Mouse (Mus musculus) splenic B cell, adult 2 months (primary cell): ENCODE data around the gene Cnot4.
A peak's percentile ranks its signal among the peaks of the same experiment; 100 is the strongest.
"Not testable (repeated sequence)": the region's sequence is repeated elsewhere in the genome, so short reads cannot be mapped to it uniquely, and the experiment has no call there.

Experiments used
- DNase-seq: peaks from one replicate; pipeline ENCODE4 v3.0.0-alpha.2; 2011; ENCODE audit warnings: low read depth, low spot score
- H3K27me3 ChIP-seq: 2 replicates; pipeline ENCODE4 v1.6.1; 2012; ENCODE audit warnings: mild to moderate bottlenecking, low read length, moderate library complexity, mixed read lengths; ENCODE audit not compliant: control insufficient read depth, poor library complexity, insufficient read depth, severe bottlenecking
- H3K36me3 ChIP-seq: 2 replicates; pipeline ENCODE4 v1.6.1; 2012; ENCODE audit warnings: mild to moderate bottlenecking, low read length, moderate library complexity, mixed read lengths; ENCODE audit not compliant: control insufficient read depth, poor library complexity, insufficient read depth, severe bottlenecking

The Cnot4 gene

DNA sequence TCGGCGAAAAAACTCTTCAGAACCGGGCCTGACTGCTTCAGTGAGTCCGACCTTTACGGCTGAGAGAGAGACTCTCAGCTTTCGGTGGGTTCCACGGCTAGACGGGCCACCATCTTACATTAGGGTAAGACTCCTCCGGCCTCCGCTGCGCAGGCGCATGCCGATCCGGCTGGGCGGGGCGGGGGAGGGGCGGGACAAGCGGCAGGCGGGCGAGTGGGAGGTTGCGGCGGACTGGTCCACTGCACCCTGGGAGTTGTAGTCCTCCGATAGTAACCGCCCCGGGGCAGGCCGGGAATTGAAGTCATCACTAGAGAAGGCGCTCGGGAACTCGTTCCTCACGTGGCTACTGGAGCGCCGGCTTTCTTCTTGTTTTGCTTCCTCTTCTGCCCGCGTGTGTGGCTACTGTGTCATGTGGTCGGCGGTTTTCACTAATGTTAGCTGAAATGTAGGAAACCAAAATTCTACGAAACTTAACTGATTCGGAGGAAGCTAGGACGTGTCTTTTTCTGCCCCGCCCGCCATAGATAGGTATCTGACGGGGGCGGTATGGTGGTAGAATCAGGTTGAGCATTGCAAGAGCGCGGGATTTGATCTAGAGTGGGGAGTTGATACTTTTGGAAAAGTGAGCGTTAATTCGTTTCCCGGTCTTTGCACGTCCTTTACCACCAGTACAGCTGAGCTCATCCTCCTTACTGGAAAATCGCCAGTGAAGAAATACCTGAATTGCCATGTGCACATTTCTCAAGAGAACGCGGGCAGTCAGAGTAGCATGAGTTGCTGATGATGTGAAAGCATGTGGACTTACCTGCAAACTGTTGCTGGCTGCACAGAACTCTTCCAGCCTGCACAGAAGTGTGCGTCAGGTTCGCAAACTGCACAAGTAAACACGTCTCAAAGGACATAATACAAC is at the start of gene Cnot4:
Cnot4 (minus strand) TSS at position 146 of the 910 bp plus-strand sequence.
- no peaks in the 10 kb centered on the region for H3K36me3 ChIP-seq
- peak; percentile 99 for DNase-seq
- H3K27me3 ChIP-seq, result no peaks in the 10 kb centered on the region

GRCm38 (mm10) chr6:35179299-35179698 is 45.8 kb upstream of the Cnot4 start:
- not testable (repeated sequence) for H3K36me3 ChIP-seq, H3K27me3 ChIP-seq, DNase-seq

GRCm38 (mm10) chr6:35177650-35178272 is 44.2 kb upstream of the Cnot4 start:
- Histone ChIP-seq H3K27me3 (no peaks in the 10 kb centered on the region), H3K36me3 (no peaks in the 10 kb centered on the region)
- DNase-seq, result peak; percentile 59

- no peaks in the 10 kb centered on the region for H3K36me3 ChIP-seq
- DNase-seq, result peak; percentile 88
- H3K27me3 ChIP-seq, result no peaks in the 10 kb centered on the region
Observed at GRCm38 (mm10) chr6:35176979-35177649, 43.6 kb upstream of the Cnot4 start, which contains the start of gene Nup205. TSS of gene Nup205 (plus strand) at chr6:35177421.

DNA sequence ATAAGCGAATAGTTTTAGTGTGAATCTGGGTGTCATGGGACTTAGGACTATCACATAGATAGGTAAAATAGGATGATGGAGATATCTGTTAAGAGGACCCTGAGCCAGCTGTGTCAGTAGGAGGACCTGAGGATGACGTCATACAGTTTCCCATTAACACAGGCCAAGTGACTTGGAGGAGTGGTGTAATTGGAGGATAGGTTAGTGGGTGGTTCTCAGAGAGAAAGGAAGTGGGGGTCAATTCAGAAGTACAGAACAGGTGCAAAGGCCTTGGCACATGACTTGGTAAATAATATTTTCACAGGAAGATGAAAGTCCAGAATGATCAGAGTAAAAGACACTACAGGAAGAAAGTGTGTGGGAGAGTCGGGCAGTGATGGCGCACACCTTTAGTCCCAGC is 39.7 kb upstream of the Cnot4 start:
- no peak for DNase-seq
- Histone ChIP-seq H3K36me3 (no peaks in the 10 kb centered on the region), H3K27me3 (no peaks in the 10 kb centered on the region)

GRCm38 (mm10) chr6:35172028-35172427 is 38.5 kb upstream of the Cnot4 start:
- H3K27me3 ChIP-seq, DNase-seq, H3K36me3 ChIP-seq: not testable (repeated sequence)

DNA sequence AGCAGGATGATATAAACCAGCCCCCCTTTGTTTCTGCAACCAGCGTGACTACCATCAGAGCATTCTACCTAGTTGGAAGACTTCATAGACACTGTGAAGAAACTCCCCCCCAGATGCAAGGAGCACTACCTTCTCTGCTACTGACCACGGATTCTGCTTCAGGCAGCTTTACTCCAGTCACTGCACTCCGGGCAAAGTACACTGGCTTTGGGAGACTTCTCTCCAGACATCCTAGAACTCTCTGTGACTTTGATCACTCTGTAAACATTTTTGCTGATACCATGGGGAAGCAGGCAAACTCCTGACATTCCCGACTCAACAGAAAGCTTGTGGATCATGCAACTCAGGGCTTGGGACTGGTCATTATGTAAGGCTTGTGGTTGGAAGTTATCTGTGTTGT is 35.7 kb upstream of the Cnot4 start:
- Histone ChIP-seq H3K36me3 (no peaks in the 10 kb centered on the region), H3K27me3 (no peaks in the 10 kb centered on the region)
- DNase-seq, result no peak

GRCm38 (mm10) chr6:35154540-35154939 is 21.0 kb upstream of the Cnot4 start:
- Histone ChIP-seq H3K27me3 (no peaks in the 10 kb centered on the region), H3K36me3 (no peaks in the 10 kb centered on the region)
- DNase-seq, result no peak

DNA sequence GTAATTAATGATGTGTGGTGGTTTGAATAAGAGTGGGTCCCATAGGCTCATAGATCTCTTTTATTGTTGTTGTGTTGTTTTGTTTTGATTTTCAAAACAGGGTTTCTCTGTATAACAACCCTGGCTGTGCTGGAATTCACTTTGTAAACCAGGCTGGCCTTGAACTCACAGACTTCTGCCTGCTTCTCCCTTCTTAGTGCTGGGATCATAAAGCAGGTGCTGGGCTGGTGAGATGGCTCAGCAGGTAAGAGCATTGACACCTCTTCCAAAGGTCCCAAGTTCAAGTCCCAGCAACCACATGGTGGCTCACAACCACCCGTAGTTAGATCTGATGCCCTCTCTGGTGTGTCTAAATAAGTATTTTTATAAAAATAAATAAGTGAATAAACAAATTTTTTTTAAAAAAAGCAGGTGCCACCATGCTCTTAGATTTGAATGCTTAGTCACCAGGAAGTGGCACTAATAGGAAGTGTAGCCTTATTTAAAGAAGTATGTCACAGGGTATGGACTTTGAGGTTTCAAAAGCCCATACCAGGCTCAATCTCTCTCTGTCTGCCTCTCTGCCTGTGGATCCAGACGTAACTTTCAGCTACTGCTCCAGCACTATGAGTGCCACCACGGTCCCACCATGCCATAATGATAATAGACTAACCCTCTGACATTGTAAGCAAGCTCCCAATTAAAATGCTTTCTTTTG is 14.3 kb upstream of the Cnot4 start:
- Histone ChIP-seq H3K36me3 (no peaks in the 10 kb centered on the region), H3K27me3 (no peaks in the 10 kb centered on the region)
- peak; percentile 22 for DNase-seq

- DNase-seq, result peak; percentile 44
- H3K27me3 ChIP-seq, result no peaks in the 10 kb centered on the region
- no peaks in the 10 kb centered on the region for H3K36me3 ChIP-seq
Observed at GRCm38 (mm10) chr6:35145569-35145968, 12.0 kb upstream of the Cnot4 start.

- no peaks in the 10 kb centered on the region for H3K36me3 ChIP-seq
- DNase-seq, result no peak
- no peaks in the 10 kb centered on the region for H3K27me3 ChIP-seq
Observed at GRCm38 (mm10) chr6:35140351-35140750, 6.8 kb upstream of the Cnot4 start.

DNA sequence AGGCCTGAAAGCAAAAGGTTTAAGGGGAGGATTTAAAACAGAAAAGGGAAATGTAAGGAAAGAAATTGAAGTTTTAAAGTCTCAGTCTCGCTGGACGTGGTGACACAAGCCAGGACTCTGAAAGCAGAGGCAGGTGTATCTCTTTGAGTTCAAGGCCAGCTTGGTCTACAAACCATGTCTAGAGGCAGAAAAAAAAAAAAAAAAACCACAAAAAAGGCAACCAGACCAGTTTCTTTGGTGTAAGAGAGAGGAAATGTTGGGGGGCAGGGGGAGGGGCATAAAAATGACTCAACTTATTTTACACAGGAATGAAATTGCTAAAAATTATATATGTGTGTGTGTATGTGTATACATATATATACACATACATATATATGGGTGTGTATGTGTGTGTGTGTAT is 1.3 kb upstream of the Cnot4 start:
- no peaks in the 10 kb centered on the region for H3K36me3 ChIP-seq
- no peak for DNase-seq
- no peaks in the 10 kb centered on the region for H3K27me3 ChIP-seq

GRCm38 (mm10) chr6:35133246-35133578 is 312 bp downstream of the Cnot4 start:
- no peak for DNase-seq
- H3K36me3 ChIP-seq, result no peaks in the 10 kb centered on the region
- H3K27me3 ChIP-seq, result no peaks in the 10 kb centered on the region

DNA sequence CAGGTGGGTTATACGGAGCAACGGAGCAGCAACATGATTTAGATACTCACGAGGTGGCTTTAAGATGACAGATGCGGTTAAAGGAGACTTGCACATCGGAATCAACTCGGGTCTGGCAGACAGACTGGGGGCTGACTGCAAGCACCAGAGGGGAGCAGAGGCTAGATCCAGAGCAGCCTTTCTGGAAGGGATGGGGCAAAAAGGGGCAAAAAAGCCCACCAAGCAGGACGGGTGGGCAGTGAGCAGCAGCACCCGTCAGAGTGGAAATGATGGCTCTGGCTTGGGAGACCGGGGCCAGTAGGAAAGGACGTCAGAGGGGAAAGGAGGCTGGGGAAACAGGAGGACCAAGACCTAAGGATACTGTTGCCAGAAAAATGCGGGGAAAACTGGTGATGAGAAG is 718 bp downstream of the Cnot4 start:
- H3K27me3 ChIP-seq, result no peaks in the 10 kb centered on the region
- no peaks in the 10 kb centered on the region for H3K36me3 ChIP-seq
- peak; percentile 27 for DNase-seq
